9 mouse cellular contexts compared by ENCODE assay signal in the genomic region with DNA sequence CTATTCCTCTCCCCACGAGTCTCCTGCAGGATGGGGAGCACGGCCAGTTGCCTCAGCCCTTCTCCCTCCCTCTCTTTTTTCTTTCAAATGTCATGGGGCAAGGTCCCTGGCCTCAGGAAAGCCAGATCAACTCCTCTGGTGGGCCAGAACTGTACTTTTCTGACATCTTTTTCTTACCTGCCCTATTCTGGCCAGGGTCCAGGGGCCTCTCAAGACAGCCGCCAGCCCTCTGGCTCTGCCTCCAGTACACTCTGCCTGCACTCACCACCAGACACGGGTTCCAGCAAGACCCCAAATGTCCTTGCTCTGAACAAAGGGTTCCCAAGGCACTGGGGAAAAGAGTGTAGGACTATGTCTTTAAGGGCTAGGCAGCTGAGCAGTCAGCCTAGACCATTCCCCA. TPM values are rescaled to one million over a fixed set of nuclear protein-coding genes. Genes with fewer than 3 reads are reported as not detected.
DNase-seq lines count a peak whose midpoint lies in the region; ATAC-seq lines count a peak whose summit lies in the region.
"Had no signal": no experiment of that assay in that cellular context is flagged by ENCODE, and none has a peak within 500 bp of the region (broad histone marks: within the 10 kb centered on the region; RNA-seq: fewer than 3 reads in every experiment).

No protein-coding gene starts in this region.

- H3K4me2 ChIP-seq in heart, embryonic 13.5 days: peak overlapping the region; percentile 86
- H3K4me2 ChIP-seq in midbrain, embryonic 12.5 days (replicated peaks): peak overlapping the region; percentile 58

- no peaks in the 10 kb centered on the region for H3K27me3 ChIP-seq in heart, embryonic 13.5 days (replicated peaks)
- H3K27me3 ChIP-seq in hindbrain, embryonic 10.5 days (ENCODE audit: insufficient read depth, poor library complexity, severe bottlenecking): peaks cover 11% of the 10 kb centered on the region
- H3K27me3 ChIP-seq in midbrain, embryonic 12.5 days: no peaks in the 10 kb centered on the region
- H3K27me3 ChIP-seq: CH12.LX had no signal

- peak overlapping the region; percentile 53 for H3K4me3 ChIP-seq in heart, embryonic 13.5 days
- peak overlapping the region; percentile 56 for H3K4me3 ChIP-seq in hindbrain, embryonic 10.5 days
- H3K4me3 ChIP-seq in midbrain, embryonic 12.5 days: no peak overlapping the region

- no peak for DNase-seq in heart, postnatal 36 days
- peak; percentile 23 for DNase-seq in cerebellum, adult 9-10 months
- no peak for DNase-seq in hindbrain, embryonic 10.5 days (ENCODE audit: low spot score)
- no peak for DNase-seq in thymus, adult 18-20 months
- no peak for DNase-seq in left cerebral cortex, postnatal 4 days
- DNase-seq in gastrocnemius, postnatal 4 days (ENCODE audit: low spot score in 2 of 2): no peak

- H3K27ac ChIP-seq in heart, embryonic 13.5 days (replicated peaks): no peak overlapping the region; the same call in 1 of the 2 replicates
- peak overlapping the region; percentile 88 for H3K27ac ChIP-seq in hindbrain, embryonic 10.5 days
- H3K27ac ChIP-seq in midbrain, embryonic 12.5 days (replicated peaks): no peak overlapping the region

- no peaks in the 10 kb centered on the region for H3K9me3 ChIP-seq in heart, embryonic 13.5 days
- no peaks in the 10 kb centered on the region for H3K9me3 ChIP-seq in hindbrain, embryonic 10.5 days
- no peaks in the 10 kb centered on the region for H3K9me3 ChIP-seq in midbrain, embryonic 12.5 days

- H3K9ac ChIP-seq in heart, embryonic 13.5 days: no peak overlapping the region; the same call in 1 of the 2 replicates
- no peak overlapping the region for H3K9ac ChIP-seq in midbrain, embryonic 12.5 days (replicated peaks)

- 24% methylated on average over 4 of the region's 4 CpGs for WGBS in heart, embryonic 13.5 days
- 24% methylated on average over 4 of the region's 4 CpGs for WGBS in hindbrain, embryonic 10.5 days
- 22% methylated on average over 4 of the region's 4 CpGs for WGBS in midbrain, embryonic 12.5 days

- intact Hi-C loops in heart, postnatal 36 days (cut with DNase I): no loop called here
- intact Hi-C loops in left cerebral cortex, postnatal 4 days (cut with DNase I): no loop called here

- no peak for ATAC-seq in heart, embryonic 13.5 days (ENCODE audit: extremely low read depth, insufficient number of reproducible peaks, low FRiP score, low TSS enrichment)
- no peak for ATAC-seq in midbrain, embryonic 12.5 days (ENCODE audit: low FRiP score, low read depth)

- H3K4me1 ChIP-seq in heart, embryonic 13.5 days: peaks cover 21% of the 10 kb centered on the region
- H3K4me1 ChIP-seq in hindbrain, embryonic 10.5 days (replicated peaks): peaks cover 28% of the 10 kb centered on the region
- peaks cover 15% of the 10 kb centered on the region for H3K4me1 ChIP-seq in midbrain, embryonic 12.5 days

- H3K36me3 ChIP-seq in heart, embryonic 13.5 days: no peaks in the 10 kb centered on the region
- H3K36me3 ChIP-seq in hindbrain, embryonic 10.5 days: no peaks in the 10 kb centered on the region
- H3K36me3 ChIP-seq in midbrain, embryonic 12.5 days: no peaks in the 10 kb centered on the region

RNA-seq across cellular contexts. Expression of gene Slc12a8, which starts 0.5 kb away (rescaled TPM):
- polyA plus RNA-seq in heart, embryonic 13.5 days (2015; fragmentation: Nextera tagmentation; extraction: Ambion mirVana): 0.83 and 1.1 TPM in 2 replicates
- total RNA-seq in heart, postnatal 36 days (2021): under 1 TPM; 0.43 to 0.44 TPM
- 0.81 and 0.96 TPM in 2 replicates for polyA plus RNA-seq in hindbrain, embryonic 10.5 days (2016; fragmentation: Nextera tagmentation; extraction: Ambion mirVana)
- polyA plus RNA-seq in midbrain, embryonic 12.5 days (2016; fragmentation: Nextera tagmentation; extraction: Ambion mirVana): 0.80 and 1.2 TPM in 2 replicates
- total RNA-seq in left cerebral cortex, postnatal 4 days (2021): 1 to 10 TPM; 1.3 to 1.5 TPM
- total RNA-seq in gastrocnemius, postnatal 4 days (2021): under 1 TPM; 0.52 TPM
